Mouse (Mus musculus) spleen, adult 2 months (tissue): ENCODE measurements around the gene Wdr83os.

ENCODE experiments used
- CTCF ChIP-seq: fragments of 200-500 bp; IDR thresholded peaks from 2 replicates; pipeline ENCODE4 v1.5.1; 2011; ENCODE audit warnings: mild to moderate bottlenecking, inconsistent platforms; ENCODE audit not compliant: insufficient read depth, insufficient read length, insufficient replicate concordance; ENCODE audit errors: extremely low read depth
- POLR2A ChIP-seq: fragments of 200-500 bp; IDR thresholded peaks from 2 replicates; pipeline ENCODE4 v1.6.1; 2011; ENCODE audit warnings: low read depth, low read length, inconsistent platforms

- no peak for TF ChIP-seq CTCF
- TF ChIP-seq POLR2A = no peak
Measured at GRCm38 (mm10) chr8:85067155-85067554, 13.4 kb upstream of the Wdr83os start.
